Mouse (Mus musculus): ENCODE data around the gene Tsks.

The Tsks gene

GRCm38 (mm10) chr7:45006503-45006902 lies 63.5 kb downstream of the Tsks start:
- DNase-seq (ENCODE audit: low read depth in 1 of 2, low spot score in 2 of 2): no peak

- no peak for DNase-seq (ENCODE audit: low read depth in 1 of 2, low spot score in 2 of 2)
Measured at GRCm38 (mm10) chr7:45007141-45007540, 64.1 kb downstream of the Tsks start.

Measured in monocyte, adult 2 months (primary cell).